In the genomic region with DNA sequence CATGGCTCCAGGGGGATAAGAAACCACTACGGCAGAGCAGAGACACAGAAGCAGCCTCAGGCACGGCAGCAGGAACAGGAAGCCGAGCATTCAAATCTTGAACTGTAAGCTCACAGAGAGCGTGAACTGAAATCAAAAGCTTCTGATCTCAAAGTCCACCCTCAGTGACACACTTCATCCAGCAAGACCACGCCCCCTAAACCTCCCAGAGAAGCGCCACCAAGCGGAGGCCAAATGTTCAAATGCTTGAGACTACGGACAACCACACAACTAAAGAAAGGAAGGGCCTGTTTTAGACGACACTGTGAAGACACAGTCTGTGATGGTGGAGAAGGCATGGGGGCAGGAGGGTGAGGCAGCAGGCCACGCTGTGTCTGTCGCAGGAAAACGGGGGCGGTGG, we compare ENCODE assay signal across 23 mouse cellular contexts. TPM values are rescaled to one million over a fixed set of nuclear protein-coding genes. Genes with fewer than 3 reads are reported as not detected.
DNase-seq lines count a peak whose midpoint lies in the region; ATAC-seq and TF ChIP-seq lines count a peak whose summit lies in the region.
"Had no signal": no experiment of that assay in that cellular context is flagged by ENCODE, and none has a peak within 500 bp of the region (broad histone marks: within the 10 kb centered on the region; RNA-seq: fewer than 3 reads in every experiment).

No protein-coding gene starts in this region.

- no peak overlapping the region for H3K4me2 ChIP-seq in forebrain, postnatal 0 days (ENCODE audit: low read depth)
- H3K4me2 ChIP-seq in forebrain, embryonic 12.5 days: no peak overlapping the region
- H3K4me2 ChIP-seq in midbrain, embryonic 15.5 days: no peak overlapping the region
- no peak overlapping the region for H3K4me2 ChIP-seq in midbrain, embryonic 11.5 days
- H3K4me2 ChIP-seq: heart, embryonic 13.5 days; hindbrain, embryonic 12.5 days; hindbrain, embryonic 15.5 days had no signal

- no peak for TF ChIP-seq CTCF in forebrain, postnatal 0 days (IDR thresholded peaks at IDR 0.05; ENCODE audit: low read depth)

- H3K27ac ChIP-seq in forebrain, postnatal 0 days (ENCODE audit: low read depth, low read length): peak overlapping the region; percentile 29; the same call in 1 of the 2 replicates
- H3K27ac ChIP-seq in forebrain, embryonic 12.5 days: no peak overlapping the region
- H3K27ac ChIP-seq in midbrain, embryonic 15.5 days: no peak overlapping the region
- no peak overlapping the region for H3K27ac ChIP-seq in midbrain, embryonic 11.5 days (ENCODE audit: low read depth, low read length)
- H3K27ac ChIP-seq: forebrain, embryonic 10.5 days; heart, embryonic 10.5 days; heart, embryonic 13.5 days; hindbrain, embryonic 12.5 days; hindbrain, embryonic 15.5 days had no signal

- H3K4me1 ChIP-seq in forebrain, postnatal 0 days (ENCODE audit: insufficient read depth): no peaks in the 10 kb centered on the region; the same call in 1 of the 2 replicates
- no peaks in the 10 kb centered on the region for H3K4me1 ChIP-seq in forebrain, embryonic 12.5 days
- 0 out of 2 replicates have a peak, but pooled peaks cover 4% of the 10 kb centered on the region for H3K4me1 ChIP-seq in midbrain, embryonic 15.5 days
- no peaks in the 10 kb centered on the region for H3K4me1 ChIP-seq in midbrain, embryonic 11.5 days (ENCODE audit: control insufficient read depth, insufficient read depth, low read length)
- H3K4me1 ChIP-seq: heart, embryonic 10.5 days; heart, embryonic 13.5 days; hindbrain, embryonic 12.5 days had no signal

- H3K4me3 ChIP-seq in forebrain, postnatal 0 days (ENCODE audit: low read depth, low read length): no peak overlapping the region
- H3K4me3 ChIP-seq in forebrain, embryonic 12.5 days (replicated peaks): no peak overlapping the region
- no peak overlapping the region for H3K4me3 ChIP-seq in midbrain, embryonic 15.5 days
- H3K4me3 ChIP-seq in midbrain, embryonic 11.5 days (ENCODE audit: low read depth, low read length): no peak overlapping the region
- H3K4me3 ChIP-seq: forebrain, embryonic 10.5 days; heart, embryonic 10.5 days; heart, embryonic 13.5 days; hindbrain, embryonic 12.5 days; hindbrain, embryonic 15.5 days had no signal

- intact Hi-C loops in heart, postnatal 25 days (cut with DNase I): no loop called here

- H3K36me3 ChIP-seq in forebrain, postnatal 0 days (ENCODE audit: insufficient read depth): no peaks in the 10 kb centered on the region
- no peaks in the 10 kb centered on the region for H3K36me3 ChIP-seq in forebrain, embryonic 12.5 days (replicated peaks)
- H3K36me3 ChIP-seq in midbrain, embryonic 15.5 days (replicated peaks): no peaks in the 10 kb centered on the region
- no peaks in the 10 kb centered on the region for H3K36me3 ChIP-seq in midbrain, embryonic 11.5 days (ENCODE audit: control insufficient read depth, insufficient read depth, low read length)
- H3K36me3 ChIP-seq: forebrain, embryonic 10.5 days; heart, embryonic 10.5 days; heart, embryonic 13.5 days; hindbrain, embryonic 12.5 days; hindbrain, embryonic 15.5 days had no signal

- H3K9me3 ChIP-seq in forebrain, postnatal 0 days (ENCODE audit: low read length): no peaks in the 10 kb centered on the region
- H3K9me3 ChIP-seq in forebrain, embryonic 12.5 days: no peaks in the 10 kb centered on the region
- no peaks in the 10 kb centered on the region for H3K9me3 ChIP-seq in midbrain, embryonic 15.5 days
- no peaks in the 10 kb centered on the region for H3K9me3 ChIP-seq in midbrain, embryonic 11.5 days (ENCODE audit: control insufficient read depth, low read length)
- H3K9me3 ChIP-seq: heart, embryonic 10.5 days; heart, embryonic 13.5 days; hindbrain, embryonic 12.5 days; hindbrain, embryonic 15.5 days had no signal

- H3K27me3 ChIP-seq in forebrain, postnatal 0 days (ENCODE audit: insufficient read depth, low read length): no peaks in the 10 kb centered on the region
- H3K27me3 ChIP-seq in forebrain, embryonic 12.5 days: no peaks in the 10 kb centered on the region
- no peaks in the 10 kb centered on the region for H3K27me3 ChIP-seq in midbrain, embryonic 15.5 days (replicated peaks)
- no peaks in the 10 kb centered on the region for H3K27me3 ChIP-seq in midbrain, embryonic 11.5 days (ENCODE audit: control insufficient read depth, insufficient read depth, low read length)
- H3K27me3 ChIP-seq: heart, embryonic 13.5 days; hindbrain, embryonic 15.5 days had no signal

- WGBS in forebrain, postnatal 0 days: 75% methylated on average over 13 of the region's 13 CpGs
- 85% methylated on average over 13 of the region's 13 CpGs for WGBS in forebrain, embryonic 12.5 days
- 72% methylated on average over 13 of the region's 13 CpGs for WGBS in midbrain, embryonic 15.5 days
- 86% methylated on average over 13 of the region's 13 CpGs for WGBS in midbrain, embryonic 11.5 days

- no peak overlapping the region for H3K9ac ChIP-seq in forebrain, postnatal 0 days
- H3K9ac ChIP-seq in forebrain, embryonic 12.5 days: no peak overlapping the region
- no peak overlapping the region for H3K9ac ChIP-seq in midbrain, embryonic 15.5 days
- no peak overlapping the region for H3K9ac ChIP-seq in midbrain, embryonic 11.5 days (ENCODE audit: low read length)
- H3K9ac ChIP-seq: heart, embryonic 13.5 days; hindbrain, embryonic 12.5 days; hindbrain, embryonic 15.5 days had no signal

- no peak for ATAC-seq in forebrain, postnatal 0 days
- no peak for ATAC-seq in forebrain, embryonic 12.5 days (ENCODE audit: low FRiP score)
- 0 out of 2 replicates have a peak, but pooled peaks have one; percentile 42 for ATAC-seq in midbrain, embryonic 15.5 days (replicated peaks)
- no peak for ATAC-seq in midbrain, embryonic 11.5 days (ENCODE audit: low FRiP score)
- ATAC-seq: forebrain, embryonic 14.5 days; inflammation-experienced regulatory T-cells, adult 6 months had no signal

- DNase-seq in forebrain, postnatal 0 days: no peak
- no peak for DNase-seq in midbrain, embryonic 11.5 days (ENCODE audit: low spot score, missing footprints)
- DNase-seq in R1 (ENCODE audit: low read depth, low spot score): peak; percentile 74
- DNase-seq in heart, postnatal 25 days (ENCODE audit: low spot score): no peak
- DNase-seq in heart, adult 8-10 months (ENCODE audit: low spot score): no peak
- DNase-seq: adrenal gland, postnatal 10 days; adrenal gland, postnatal 36 days; cerebellum, adult 18-20 months; cerebellum, adult 9-10 months; cerebellum, postnatal 14 days; gastrocnemius, postnatal 25 days; heart, adult 18-20 months; heart, postnatal 14 days had no signal

RNA-seq across cellular contexts. Expression of a gene that starts 15.7 kb away (rescaled TPM):
- total RNA-seq in forebrain, postnatal 0 days (2014; rRNA removed): 95.6 and 106 TPM in 2 replicates
- polyA plus RNA-seq in forebrain, postnatal 0 days (2015; fragmentation: Nextera tagmentation; extraction: Ambion mirVana): 30.2 and 40.2 TPM in 2 replicates
- polyA plus RNA-seq in forebrain, embryonic 12.5 days (2016; fragmentation: Nextera tagmentation; extraction: Ambion mirVana): 34.7 and 35.2 TPM in 2 replicates
- polyA plus RNA-seq in midbrain, embryonic 15.5 days (2015; fragmentation: Nextera tagmentation; extraction: Ambion mirVana): 55.3 and 55.6 TPM in 2 replicates
- 12.0 and 12.1 TPM in 2 replicates for polyA plus RNA-seq in midbrain, embryonic 11.5 days (2014; fragmentation: Nextera tagmentation; extraction: Ambion mirVana)
- total RNA-seq in heart, postnatal 25 days (2021): 1 to 10 TPM; 6.4 to 6.9 TPM
- total RNA-seq in heart, adult 8-10 months (2022): 1 to 10 TPM; 3.5 to 6.6 (median 4.9) TPM
- total RNA-seq: MEL had no signal
